Mouse (Mus musculus) brain, embryonic 14.5 days (tissue): ENCODE data around the gene Zbtb32. TPM values are rescaled to one million over a fixed set of nuclear protein-coding genes. Genes with fewer than 3 reads are reported as not detected.

Source experiments
- DNase-seq: peaks from one replicate; pipeline ENCODE4 v3.0.0-alpha.2; 2011; ENCODE audit warnings: low read depth
- CTCF ChIP-seq: fragments of 200-500 bp; IDR thresholded peaks from 2 replicates; pipeline ENCODE4 v1.5.1; 2012; ENCODE audit warnings: inconsistent platforms, mild to moderate bottlenecking, moderate library complexity, borderline replicate concordance; ENCODE audit not compliant: insufficient read depth, insufficient read length; ENCODE audit errors: extremely low read depth
- POLR2A ChIP-seq: fragments of 200-500 bp; IDR thresholded peaks from 2 replicates; pipeline ENCODE4 v1.6.1; 2012; ENCODE audit warnings: mild to moderate bottlenecking, inconsistent platforms, borderline replicate concordance; ENCODE audit not compliant: poor library complexity, insufficient read depth, insufficient read length, severe bottlenecking; ENCODE audit errors: extremely low read depth
- polyA plus RNA-seq: library from polyadenylated mRNA; depleted of rRNA; stranded (reverse); fragments of >200 nt; gene quantifications from 2 replicates; pipeline ENCODE4 v1.2.3, GENCODE M21; 2012

Zbtb32 gene
- polyA plus RNA-seq, 1 experiment: 0.37 TPM

- DNase-seq: peak; percentile 33
- no peak for TF ChIP-seq POLR2A
- TF ChIP-seq CTCF: peak; percentile 7; the same call in 1 of the 2 replicates
These were observed 15.7 kb upstream of the Zbtb32 start for GRCm38 (mm10) chr7:30614454-30614853.

GRCm38 (mm10) chr7:30613529-30614112, 14.9 kb upstream of the Zbtb32 start:
- TF ChIP-seq CTCF (peak; percentile 71), POLR2A (no peak)
- DNase-seq: peak; percentile 50

- TF ChIP-seq CTCF (no peak), POLR2A (no peak)
- no peak for DNase-seq
These were observed 14.1 kb upstream of the Zbtb32 start, which contains the start of gene Upk1a for GRCm38 (mm10) chr7:30612654-30613402. Upk1a (minus strand) TSS chr7:30612847.

DNA sequence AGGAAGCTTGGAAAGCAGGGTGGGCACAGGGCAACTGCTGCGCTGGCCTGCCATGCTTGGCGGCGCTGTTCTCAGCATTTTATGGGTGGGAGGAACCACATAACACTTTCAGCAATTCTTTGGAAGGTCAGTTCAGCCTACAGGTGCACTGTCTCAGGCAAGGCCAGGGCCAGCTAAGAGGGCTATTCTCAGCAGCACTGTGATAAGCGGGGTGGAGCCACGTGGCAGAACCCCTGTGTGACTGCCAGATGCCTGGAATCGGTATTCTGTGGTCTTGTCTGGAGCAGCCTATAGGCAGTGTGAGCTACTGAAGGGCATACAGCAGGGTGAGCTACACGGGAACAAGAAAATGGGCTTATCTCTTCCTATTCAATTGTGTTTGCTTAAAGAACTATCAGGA, 11.3 kb upstream of the Zbtb32 start:
- no peak for DNase-seq
- no peak for TF ChIP-seq CTCF

GRCm38 (mm10) chr7:30608476-30608875, 9.8 kb upstream of the Zbtb32 start:
- no peak for DNase-seq
- TF ChIP-seq CTCF: no peak
- TF ChIP-seq POLR2A: no peak

- TF ChIP-seq POLR2A: no peak
- peak; percentile 66 for TF ChIP-seq CTCF
These were observed 9.1 kb upstream of the Zbtb32 start for GRCm38 (mm10) chr7:30607706-30608309.

GRCm38 (mm10) chr7:30604944-30605343, 6.2 kb upstream of the Zbtb32 start:
- TF ChIP-seq POLR2A (no peak), CTCF (no peak)

More at GRCm38 (mm10) chr7:30607706-30608309, 9.1 kb upstream of the Zbtb32 start:
- peak; percentile 67 for DNase-seq

DNA sequence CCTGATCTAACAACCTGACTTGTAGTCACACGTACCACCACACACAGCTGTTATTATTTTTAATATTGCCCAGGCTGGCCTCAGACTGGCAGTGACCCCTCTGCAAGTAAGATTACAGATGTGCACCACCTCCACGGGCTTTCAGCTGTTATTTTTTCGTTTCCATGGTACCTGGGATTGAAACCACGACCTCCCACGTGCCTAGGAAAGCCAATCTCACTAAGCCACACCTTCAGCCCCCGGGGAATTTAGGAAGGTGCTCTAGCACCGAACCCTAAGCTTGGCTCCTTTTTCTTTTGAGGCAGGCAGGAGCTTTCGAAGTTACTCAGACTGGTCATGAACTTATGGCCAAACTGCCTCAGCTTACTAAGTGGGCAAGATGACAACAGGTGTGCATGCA, 5.7 kb upstream of the Zbtb32 start:
- no peak for DNase-seq
- TF ChIP-seq CTCF (no peak), POLR2A (no peak)

More at GRCm38 (mm10) chr7:30604944-30605343, 6.2 kb upstream of the Zbtb32 start:
- no peak for DNase-seq

DNA sequence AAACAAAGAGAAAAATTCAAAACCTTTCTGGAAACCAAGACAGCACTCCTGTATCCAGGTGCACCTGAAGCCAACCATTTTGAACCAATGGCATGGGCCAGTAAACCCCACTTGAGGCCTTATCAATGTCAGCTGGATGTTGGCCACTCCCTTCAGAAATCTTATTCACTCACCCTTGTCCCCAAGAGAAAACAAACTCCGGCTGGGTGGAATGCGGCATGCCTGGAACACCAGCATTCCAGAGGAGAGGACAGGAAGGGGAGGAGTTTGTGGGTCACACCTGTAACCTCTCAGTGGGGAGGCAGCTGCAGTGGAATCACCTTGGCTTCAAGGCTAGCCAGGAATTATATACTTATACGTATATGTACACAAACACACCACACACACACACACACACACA, 3.9 kb upstream of the Zbtb32 start:
- TF ChIP-seq CTCF (no peak), POLR2A (no peak)
- no peak for DNase-seq

DNA sequence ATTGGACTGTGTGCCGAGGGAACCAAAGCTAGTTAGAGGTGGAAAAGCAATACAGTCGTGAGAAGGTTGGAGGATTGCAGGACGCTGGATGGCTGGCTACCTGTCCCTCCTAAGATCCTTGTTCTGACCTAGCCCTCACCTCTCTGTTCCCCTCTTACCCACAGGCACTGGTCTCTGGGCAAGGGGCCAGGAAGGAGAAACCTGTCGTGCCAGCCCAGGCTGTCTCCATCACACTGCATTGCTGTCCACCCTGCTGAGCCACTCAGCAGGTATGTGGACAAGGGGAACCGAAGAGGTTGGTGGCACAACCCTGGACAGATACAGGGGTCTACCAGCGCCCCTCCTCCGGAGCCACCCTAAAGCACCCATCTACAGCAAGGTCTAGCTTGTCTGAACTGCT, 1.9 kb upstream of the Zbtb32 start:
- no peak for DNase-seq
- TF ChIP-seq CTCF (no peak), POLR2A (no peak)

DNA sequence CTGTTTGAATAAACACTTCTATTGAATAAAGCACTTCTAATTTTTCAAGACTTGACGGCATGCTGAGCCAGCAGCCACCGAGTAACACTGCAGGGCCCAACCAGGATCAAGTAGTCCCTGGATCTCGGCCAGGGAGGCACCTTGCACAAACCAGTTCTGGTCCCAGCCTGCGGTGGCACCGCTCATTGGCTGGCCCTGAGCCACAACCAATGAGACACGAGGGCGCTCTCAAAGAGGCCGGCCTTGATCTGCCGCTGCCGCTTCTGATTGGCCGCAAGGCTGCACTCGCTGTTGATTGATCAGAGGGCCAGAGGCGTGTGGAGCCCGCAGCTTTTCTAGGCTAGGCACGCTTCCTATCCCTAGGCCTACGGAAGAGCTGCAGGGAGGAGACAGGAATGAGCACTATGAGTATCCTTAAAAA, 1.2 kb upstream of the Zbtb32 start:
- TF ChIP-seq CTCF (no peak), POLR2A (no peak)
- peak; percentile 99 for DNase-seq
